Mouse (Mus musculus): Measurements from ENCODE around the gene Tfap2e. TPM values are rescaled to one million over a fixed set of nuclear protein-coding genes. Genes with fewer than 3 reads are reported as not detected.

Gene Tfap2e
- polyA plus RNA-seq, 1 experiment from 2014 or later = not detected

DNA sequence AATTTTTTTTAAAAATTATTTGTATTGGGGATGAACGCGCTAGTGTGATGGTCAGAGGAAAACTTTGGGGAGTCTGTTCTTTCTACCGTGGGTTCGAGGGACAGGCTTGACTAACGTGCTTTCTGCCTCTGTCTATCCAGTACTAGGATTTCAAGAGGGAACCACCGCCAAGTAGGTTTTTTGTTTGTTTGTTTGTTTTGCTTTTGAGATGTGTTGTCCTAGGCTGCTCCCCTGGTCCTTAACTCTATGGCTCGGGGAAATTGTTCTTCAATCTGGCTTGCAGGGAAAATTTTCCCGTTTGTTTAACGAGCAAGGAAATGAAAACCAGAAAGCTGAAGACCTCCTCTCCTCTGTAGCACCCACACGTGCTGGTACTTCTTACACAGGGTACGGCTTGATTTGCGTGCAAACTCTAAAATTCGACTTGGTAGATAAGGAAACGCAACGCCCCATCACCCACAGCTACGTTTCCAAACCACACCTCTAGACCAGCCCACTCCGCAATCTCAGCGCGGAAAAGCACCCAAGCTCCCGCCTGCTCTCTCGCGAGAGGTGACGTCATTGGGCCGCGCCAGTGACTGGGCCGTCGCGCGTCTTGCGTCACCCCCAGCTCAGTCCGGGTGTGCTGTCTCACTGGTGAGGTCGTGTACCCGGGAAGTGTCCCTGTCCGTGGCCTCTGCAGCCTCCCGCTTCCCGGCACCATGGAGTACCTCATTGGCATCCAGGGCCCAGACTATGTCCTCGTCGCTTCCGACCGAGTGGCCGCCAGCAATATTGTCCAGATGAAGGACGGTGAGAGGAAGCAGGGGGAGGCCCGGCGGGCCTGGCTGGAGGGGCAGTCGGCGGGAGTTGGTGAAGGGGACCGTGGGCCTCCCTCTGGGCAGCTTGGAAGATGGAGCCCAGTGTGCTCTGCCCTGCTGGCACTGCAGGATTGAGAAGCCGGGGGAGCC lies 58.7 kb downstream of the Tfap2e start, which contains the start of gene Psmb2:
TSS of gene Psmb2 (plus strand) at position 577 of the 950 bp plus-strand sequence.
- 3% methylated on average over 48 of the region's 48 CpGs for WGBS
- Histone ChIP-seq H3K36me3 (replicated peaks) (peaks cover 12% of the 10 kb centered on the region; the same call in 1 of the 2 replicates), H3K9me3 (no peaks in the 10 kb centered on the region), H3K4me1 (peaks cover 8% of the 10 kb centered on the region), H3K27ac (replicated peaks) (peak within 1 kb of the TSS; percentile 91), H3K4me3 (peak within 1 kb of the TSS; percentile 100), H3K27me3 (replicated peaks; ENCODE audit: low read depth, poor library complexity, severe bottlenecking) (no peaks in the 10 kb centered on the region)
- DNase-seq (ENCODE audit: low spot score) = peak; percentile 99

GRCm38 (mm10) chr4:126667075-126667474 lies 69.0 kb downstream of the Tfap2e start:
- DNase-seq (ENCODE audit: low spot score) = peak; percentile 14
- Histone ChIP-seq H3K4me1 (no peaks in the 10 kb centered on the region), H3K4me3 (no peak overlapping the region), H3K27me3 (replicated peaks; ENCODE audit: low read depth, poor library complexity, severe bottlenecking) (no peaks in the 10 kb centered on the region), H3K27ac (replicated peaks) (no peak overlapping the region), H3K9me3 (no peaks in the 10 kb centered on the region), H3K36me3 (replicated peaks) (no peaks in the 10 kb centered on the region)
- 93% methylated on average over 2 of the region's 2 CpGs for WGBS

Other genes with a start within 250 kb of the Tfap2e start
- 1.3 and 1.6 TPM in 2 replicates for gene Ago4, start 202.8 kb downstream of the Tfap2e start, polyA plus RNA-seq (2016; fragmentation: Nextera tagmentation; extraction: Ambion mirVana)
- 56.2 and 58.8 TPM in 2 replicates for gene Clspn, start 179.3 kb downstream of the Tfap2e start, polyA plus RNA-seq (2016; fragmentation: Nextera tagmentation; extraction: Ambion mirVana)
- 1.6 and 1.7 TPM in 2 replicates for gene 5730409E04Rik, start 126.4 kb downstream of the Tfap2e start, polyA plus RNA-seq (2016; fragmentation: Nextera tagmentation; extraction: Ambion mirVana)
- gene Psmb2, start 58.6 kb downstream of the Tfap2e start, polyA plus RNA-seq (2016; fragmentation: Nextera tagmentation; extraction: Ambion mirVana) = 587 and 594 TPM in 2 replicates
- 37.5 and 40.9 TPM in 2 replicates for gene Ncdn, start 17.2 kb upstream of the Tfap2e start, polyA plus RNA-seq (2016; fragmentation: Nextera tagmentation; extraction: Ambion mirVana)
- 19.3 and 21.4 TPM in 2 replicates for gene AU040320, start 17.3 kb upstream of the Tfap2e start, polyA plus RNA-seq (2016; fragmentation: Nextera tagmentation; extraction: Ambion mirVana)
- gene Zmym4, start 231.9 kb upstream of the Tfap2e start, polyA plus RNA-seq (2016; fragmentation: Nextera tagmentation; extraction: Ambion mirVana) = 28.0 and 29.0 TPM in 2 replicates

All from embryonic facial prominence, embryonic 10.5 days (tissue).